8 mouse cellular contexts compared by ENCODE assay signal in the genomic region with DNA sequence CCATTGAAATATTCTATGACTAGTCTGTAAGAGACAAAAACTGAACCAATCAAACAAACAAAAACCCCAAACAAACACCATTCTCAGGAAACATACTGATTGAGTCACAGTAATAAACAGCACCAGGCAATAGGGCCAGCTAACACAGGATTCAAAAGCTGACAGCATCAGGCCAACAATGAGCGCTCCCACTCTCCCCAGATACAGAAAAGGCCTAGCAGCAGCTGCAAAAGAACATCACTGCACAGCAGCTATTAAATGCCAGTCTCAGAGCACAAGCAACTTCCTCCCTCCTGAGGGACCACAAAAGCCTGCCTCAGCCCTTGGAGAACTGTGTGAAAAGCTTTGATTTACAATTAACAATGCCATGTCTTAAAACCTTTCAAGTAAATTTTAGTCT.
DNase-seq lines count a peak whose midpoint lies in the region; ATAC-seq lines count a peak whose summit lies in the region.
"Had no signal": no experiment of that assay in that cellular context is flagged by ENCODE, and none has a peak within 500 bp of the region (broad histone marks: within the 10 kb centered on the region; RNA-seq: fewer than 3 reads in every experiment).

No protein-coding gene starts in this region.

- no peaks in the 10 kb centered on the region for H3K36me3 ChIP-seq in forebrain, embryonic 14.5 days (ENCODE audit: control insufficient read depth, insufficient read depth, low read length)
- no peaks in the 10 kb centered on the region for H3K36me3 ChIP-seq in intestine, embryonic 16.5 days (ENCODE audit: control insufficient read depth, insufficient read depth, low read length)

- no peaks in the 10 kb centered on the region for H3K9me3 ChIP-seq in forebrain, embryonic 14.5 days (replicated peaks; ENCODE audit: control insufficient read depth, low read length)
- no peaks in the 10 kb centered on the region for H3K9me3 ChIP-seq in intestine, embryonic 16.5 days (ENCODE audit: control insufficient read depth, low read length)

- H3K4me1 ChIP-seq in forebrain, embryonic 14.5 days (ENCODE audit: control insufficient read depth, insufficient read depth, low read length), result peaks cover 10% of the 10 kb centered on the region
- H3K4me1 ChIP-seq in intestine, embryonic 16.5 days (ENCODE audit: control insufficient read depth, insufficient read depth, low read length), result peaks cover 3% of the 10 kb centered on the region; the same call in 1 of the 2 replicates

- ATAC-seq in forebrain, embryonic 14.5 days, result peak; percentile 74
- no peak for ATAC-seq in intestine, embryonic 16.5 days

- no peak overlapping the region for H3K4me3 ChIP-seq in forebrain, embryonic 14.5 days (ENCODE audit: low read depth, low read length)
- H3K4me3 ChIP-seq in intestine, embryonic 16.5 days (ENCODE audit: low read length), result no peak overlapping the region
- H3K4me3 ChIP-seq: left cerebral cortex, adult 2 months had no signal

- no peaks in the 10 kb centered on the region for H3K27me3 ChIP-seq in forebrain, embryonic 14.5 days (replicated peaks; ENCODE audit: control insufficient read depth, insufficient read depth, low read length)
- H3K27me3 ChIP-seq in intestine, embryonic 16.5 days (replicated peaks; ENCODE audit: control insufficient read depth, insufficient read depth, low read length), result no peaks in the 10 kb centered on the region

- no peak overlapping the region for H3K4me2 ChIP-seq in forebrain, embryonic 14.5 days (ENCODE audit: low read length)
- no peak overlapping the region for H3K4me2 ChIP-seq in intestine, embryonic 16.5 days (ENCODE audit: low read depth, low read length)

- no peak overlapping the region for H3K9ac ChIP-seq in forebrain, embryonic 14.5 days (ENCODE audit: low read length)
- no peak overlapping the region for H3K9ac ChIP-seq in intestine, embryonic 16.5 days (ENCODE audit: low read depth, low read length)

- 0% methylated on average over 1 of the region's 1 CpGs for WGBS in forebrain, embryonic 14.5 days
- WGBS in intestine, embryonic 16.5 days, result 47% methylated on average over 1 of the region's 1 CpGs

- peak; percentile 9 for DNase-seq in thymus, postnatal 0 days (ENCODE audit: low spot score)
- DNase-seq in thymus, postnatal 36 days, result no peak
- DNase-seq in forebrain, embryonic 14.5 days (ENCODE audit: low spot score), result peak; percentile 91
- DNase-seq in naive thymus-derived CD4-positive, alpha-beta T cell, adult 2 months (ENCODE audit: low read depth), result peak; percentile 38
- DNase-seq in cerebellum, adult 11 months, result no peak
- no peak for DNase-seq in adrenal gland, postnatal 4 days (ENCODE audit: low spot score in 2 of 2)

- peak overlapping the region; percentile 66 for H3K27ac ChIP-seq in forebrain, embryonic 14.5 days (ENCODE audit: low read depth, low read length)
- peak overlapping the region; percentile 23; the same call in 1 of the 2 replicates for H3K27ac ChIP-seq in intestine, embryonic 16.5 days (ENCODE audit: low read length)
- H3K27ac ChIP-seq: left cerebral cortex, adult 2 months had no signal

Comparison
In these comparisons a context has a peak if more than half of its experiments do, and no peak if none do; other contexts are left out.
1. DNase-seq: peak in thymus, postnatal 0 days (single experiment), forebrain, embryonic 14.5 days (single experiment) and naive thymus-derived CD4-positive, alpha-beta T cell, adult 2 months (single experiment); none in thymus, postnatal 36 days (0 of 2), cerebellum, adult 11 months (single experiment) and adrenal gland, postnatal 4 days (0 of 2).